Mouse (Mus musculus): ENCODE results near the gene Bcl7a. TPM values are rescaled to one million over a fixed set of nuclear protein-coding genes. Genes with fewer than 3 reads are reported as not detected.

Gene Bcl7a
- total RNA-seq, 2 experiments from 2014 or later, result 67.4 to 70.2 TPM

GRCm38 (mm10) chr5:123313058-123313630, 30.5 kb upstream of the Bcl7a start:
- H3K27ac ChIP-seq, result no peak overlapping the region
- no peak for TF ChIP-seq CTCF (conservative IDR thresholded peaks at IDR 0.05)
- no peak for DNase-seq (ENCODE audit: low spot score in 2 of 2)
- H3K4me3 ChIP-seq, result no peak overlapping the region

GRCm38 (mm10) chr5:123313851-123314380, 29.7 kb upstream of the Bcl7a start:
- no peak overlapping the region for H3K27ac ChIP-seq
- no peak overlapping the region for H3K4me3 ChIP-seq
- DNase-seq (ENCODE audit: low spot score in 2 of 2), result no peak
- no peak for TF ChIP-seq CTCF (conservative IDR thresholded peaks at IDR 0.05)

- Histone ChIP-seq H3K4me3 (no peak overlapping the region), H3K27ac (peak overlapping the region; percentile 21; the same call in 1 of the 2 replicates)
- DNase-seq (ENCODE audit: low spot score in 2 of 2), result no peak
- TF ChIP-seq CTCF (conservative IDR thresholded peaks at IDR 0.05), result no peak
Measured at GRCm38 (mm10) chr5:123315219-123315866, 28.3 kb upstream of the Bcl7a start.

GRCm38 (mm10) chr5:123317992-123318391, 25.6 kb upstream of the Bcl7a start:
- Histone ChIP-seq H3K4me3 (peak overlapping the region; percentile 28; the same call in 1 of the 2 replicates), H3K27ac (no peak overlapping the region)
- no peak for DNase-seq (ENCODE audit: low spot score in 2 of 2)
- TF ChIP-seq CTCF (conservative IDR thresholded peaks at IDR 0.05), result no peak

GRCm38 (mm10) chr5:123320136-123320535, 23.5 kb upstream of the Bcl7a start:
- TF ChIP-seq CTCF (conservative IDR thresholded peaks at IDR 0.05), result peak; percentile 48
- no peak overlapping the region for H3K27ac ChIP-seq
- no peak for DNase-seq (ENCODE audit: low spot score in 2 of 2)
- H3K4me3 ChIP-seq, result no peak overlapping the region

- no peak for TF ChIP-seq CTCF (conservative IDR thresholded peaks at IDR 0.05)
- DNase-seq (ENCODE audit: low spot score in 2 of 2), result no peak
- Histone ChIP-seq H3K27ac (no peak overlapping the region), H3K4me3 (no peak overlapping the region)
Measured at GRCm38 (mm10) chr5:123324242-123324641, 19.4 kb upstream of the Bcl7a start.

- no peak overlapping the region for H3K4me3 ChIP-seq
Measured at GRCm38 (mm10) chr5:123326006-123326750, 17.5 kb upstream of the Bcl7a start.

GRCm38 (mm10) chr5:123326751-123327148, 16.9 kb upstream of the Bcl7a start:
- TF ChIP-seq CTCF (conservative IDR thresholded peaks at IDR 0.05), result no peak
- DNase-seq (ENCODE audit: low spot score in 2 of 2), result no peak
- no peak overlapping the region for H3K4me3 ChIP-seq
- no peak overlapping the region for H3K27ac ChIP-seq

More at GRCm38 (mm10) chr5:123326006-123326750, 17.5 kb upstream of the Bcl7a start:
- no peak for TF ChIP-seq CTCF (conservative IDR thresholded peaks at IDR 0.05)
- no peak overlapping the region; the same call in 1 of the 2 replicates for H3K27ac ChIP-seq
- DNase-seq (ENCODE audit: low spot score in 2 of 2), result no peak

- no peak for TF ChIP-seq CTCF (conservative IDR thresholded peaks at IDR 0.05)
- no peak for DNase-seq (ENCODE audit: low spot score in 2 of 2)
- H3K4me3 ChIP-seq, result no peak overlapping the region
Measured at GRCm38 (mm10) chr5:123327686-123328085, 15.9 kb upstream of the Bcl7a start.

GRCm38 (mm10) chr5:123333566-123333965, 10.1 kb upstream of the Bcl7a start:
- no peak for TF ChIP-seq CTCF (conservative IDR thresholded peaks at IDR 0.05)
- no peak overlapping the region for H3K4me3 ChIP-seq
- no peak for DNase-seq (ENCODE audit: low spot score in 2 of 2)
- no peak overlapping the region for H3K27ac ChIP-seq

More at GRCm38 (mm10) chr5:123327686-123328085, 15.9 kb upstream of the Bcl7a start:
- no peak overlapping the region for H3K27ac ChIP-seq

- H3K4me3 ChIP-seq, result no peak overlapping the region
- no peak overlapping the region for H3K27ac ChIP-seq
- no peak for DNase-seq (ENCODE audit: low spot score in 2 of 2)
- no peak for TF ChIP-seq CTCF (conservative IDR thresholded peaks at IDR 0.05)
Measured at GRCm38 (mm10) chr5:123336205-123336961, 7.3 kb upstream of the Bcl7a start.

- Histone ChIP-seq H3K4me3 (no peak overlapping the region), H3K27ac (no peak overlapping the region)
- DNase-seq (ENCODE audit: low spot score in 2 of 2), result no peak
- no peak for TF ChIP-seq CTCF (conservative IDR thresholded peaks at IDR 0.05)
Measured at GRCm38 (mm10) chr5:123338463-123338862, 5.2 kb upstream of the Bcl7a start.

All from layer of hippocampus, adult 2 months (tissue).